Mouse (Mus musculus) right cerebral cortex, postnatal 36 days (tissue): ENCODE data around the gene Map3k20.

Experiments
- DNase-seq, 2 experiments: peaks; one replicate each; pipeline ENCODE4 v3.0.0; 2022; ENCODE audit warnings: low spot score in 2 of 2, mixed read lengths in 1 of 2

Map3k20 gene

DNA sequence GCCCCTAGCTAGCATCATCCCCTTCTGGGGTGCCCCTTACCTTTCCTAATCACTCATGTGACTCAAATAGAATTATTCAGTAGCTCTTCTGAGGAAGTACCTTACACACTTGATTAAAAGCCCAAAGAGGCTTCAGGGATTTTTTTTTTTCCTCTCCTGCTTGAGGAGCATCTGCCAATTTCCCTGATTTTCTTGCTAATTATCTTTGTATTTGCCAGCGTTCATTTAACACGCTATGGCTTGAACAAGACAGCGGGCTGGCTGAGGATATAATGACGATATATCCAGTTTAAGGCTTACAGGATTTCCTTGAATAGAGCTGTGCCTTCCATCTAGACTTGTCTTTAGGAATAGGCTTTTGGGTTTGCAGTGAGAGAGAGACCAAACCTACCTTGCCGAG lies 91.5 kb downstream of the Map3k20 start:
- DNase-seq = no peak

DNA sequence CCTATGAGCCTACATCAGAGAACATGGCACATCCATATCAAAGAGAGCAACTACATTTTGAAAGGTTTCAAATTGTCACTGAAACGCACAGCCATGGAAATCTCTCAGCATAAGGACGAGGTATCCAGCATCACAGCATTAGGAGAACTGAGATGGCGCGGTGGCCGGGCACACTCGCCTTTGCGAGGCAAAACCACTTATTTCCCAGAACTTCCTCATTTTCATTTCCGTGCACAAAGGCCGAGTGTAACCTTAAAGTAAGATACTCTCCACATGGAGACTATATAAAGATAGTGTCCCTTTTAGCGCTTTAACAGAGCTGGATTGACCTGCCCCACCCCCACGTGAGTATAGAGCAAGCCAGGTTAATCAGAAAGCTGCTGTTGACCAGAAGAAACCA lies 94.0 kb downstream of the Map3k20 start:
- no peak for DNase-seq

DNA sequence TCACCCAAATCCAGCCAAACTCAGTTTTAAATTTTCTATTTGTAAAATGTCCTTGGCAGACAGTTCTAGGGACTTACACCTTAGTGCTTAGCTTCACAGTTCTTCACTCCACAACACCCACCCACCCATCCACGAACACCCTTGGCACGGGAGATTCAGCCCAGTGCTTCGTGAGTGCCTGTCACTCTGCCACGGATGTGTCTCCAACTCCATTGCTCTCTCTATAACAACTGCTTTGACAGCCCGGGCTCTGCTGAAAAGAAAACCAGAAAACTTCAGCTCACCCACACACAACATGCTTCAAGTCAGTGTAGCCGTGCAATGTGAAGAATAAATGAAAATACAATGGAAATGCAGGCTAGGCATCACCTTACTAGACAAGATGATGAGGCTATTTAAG lies 97.2 kb downstream of the Map3k20 start:
- DNase-seq = peak; percentile 22 to 44

DNA sequence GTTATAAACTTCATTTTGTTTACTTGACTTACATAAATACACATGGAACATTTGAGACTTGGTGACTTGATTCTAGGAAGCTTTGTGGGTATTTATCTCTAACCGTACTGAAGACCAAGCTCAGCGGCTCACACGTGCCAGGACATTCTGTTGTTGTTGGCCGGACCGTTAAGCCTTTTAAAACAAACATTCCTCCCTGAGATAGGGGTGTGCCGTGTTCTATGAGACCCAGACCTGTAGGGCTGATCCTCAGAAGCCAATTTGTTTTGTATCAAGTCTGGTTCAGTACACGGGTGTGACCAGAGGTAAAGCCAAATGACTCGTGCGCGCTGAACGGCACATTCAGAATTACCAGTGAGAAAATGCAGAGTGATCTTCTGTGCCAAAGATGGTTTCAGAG lies 97.9 kb downstream of the Map3k20 start:
- DNase-seq = no peak

DNA sequence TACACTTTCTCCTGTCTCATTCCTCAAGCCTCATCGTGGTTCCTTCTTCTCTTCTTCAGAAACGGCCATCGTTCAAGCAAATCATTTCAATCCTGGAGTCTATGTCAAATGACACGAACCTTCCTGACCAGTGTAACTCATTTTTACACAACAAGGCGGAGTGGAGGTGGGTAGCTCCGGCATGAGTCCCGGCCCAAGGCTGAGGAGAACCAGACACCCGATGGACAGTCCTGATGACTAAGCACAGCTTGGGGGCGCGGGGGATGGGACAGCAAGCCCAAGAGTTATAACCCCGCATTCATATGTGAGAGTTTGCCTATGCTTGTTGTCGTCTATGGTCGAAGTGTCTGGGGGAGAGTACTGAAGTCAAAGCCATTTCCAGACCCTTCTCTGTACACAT lies 104.0 kb downstream of the Map3k20 start:
- no peak for DNase-seq

DNA sequence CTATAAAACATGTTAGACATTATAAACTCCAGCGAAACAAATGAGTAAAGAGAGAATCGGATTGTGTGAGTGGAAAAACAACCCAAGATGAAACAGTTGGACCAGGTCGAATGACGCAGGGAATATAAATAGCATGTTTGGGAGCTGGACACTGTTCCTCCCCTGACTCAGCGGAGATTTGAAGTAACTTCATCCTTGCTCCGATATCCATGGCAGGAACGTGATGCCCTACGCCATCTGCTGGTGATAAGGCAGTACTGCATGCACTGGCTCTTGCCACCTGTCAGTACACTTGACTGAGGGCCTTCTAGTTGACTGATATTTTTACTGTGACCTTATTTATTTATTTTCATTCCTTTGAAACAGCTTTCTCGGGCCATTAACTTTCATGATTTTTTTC lies 104.5 kb downstream of the Map3k20 start:
- DNase-seq = peak; percentile 62 to 69

DNA sequence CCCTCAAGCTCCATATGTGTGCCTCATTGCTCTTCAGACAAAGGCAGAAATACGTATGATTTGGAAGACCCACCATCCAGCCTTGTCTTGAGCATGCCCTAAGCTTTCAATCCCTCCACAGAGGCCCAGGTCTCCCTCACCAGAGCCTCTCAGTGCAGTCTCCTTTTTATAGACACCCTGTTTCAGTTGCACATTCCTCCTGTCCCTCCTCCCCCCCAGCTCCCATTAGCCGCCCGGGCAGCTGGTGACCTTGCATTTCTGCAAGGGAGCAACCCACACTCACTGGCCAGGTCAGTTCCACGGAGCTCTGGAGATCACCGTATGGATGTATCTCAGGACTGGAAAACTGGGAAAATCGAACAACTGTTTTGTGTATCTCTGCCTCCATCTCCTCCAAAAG lies 105.0 kb downstream of the Map3k20 start:
- DNase-seq = no peak

DNA sequence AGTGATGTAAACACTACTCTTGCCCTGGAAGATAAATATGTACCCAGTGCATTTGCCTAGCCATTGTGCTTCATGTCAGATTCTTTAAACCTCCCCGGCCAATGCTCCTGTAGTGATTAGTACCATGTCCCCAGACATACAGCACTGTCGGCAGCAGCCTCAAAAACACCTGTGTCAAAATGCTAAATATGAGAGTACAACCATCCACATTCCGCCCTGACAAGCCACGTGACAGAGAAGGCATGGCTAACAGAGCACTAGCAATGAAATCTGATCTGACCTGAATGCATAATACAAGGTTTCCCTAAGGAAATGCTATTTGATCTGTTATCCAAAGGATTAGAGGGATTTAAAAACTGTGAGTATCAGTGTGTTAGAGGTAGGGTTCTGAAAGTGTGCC lies 105.6 kb downstream of the Map3k20 start:
- DNase-seq = no peak

DNA sequence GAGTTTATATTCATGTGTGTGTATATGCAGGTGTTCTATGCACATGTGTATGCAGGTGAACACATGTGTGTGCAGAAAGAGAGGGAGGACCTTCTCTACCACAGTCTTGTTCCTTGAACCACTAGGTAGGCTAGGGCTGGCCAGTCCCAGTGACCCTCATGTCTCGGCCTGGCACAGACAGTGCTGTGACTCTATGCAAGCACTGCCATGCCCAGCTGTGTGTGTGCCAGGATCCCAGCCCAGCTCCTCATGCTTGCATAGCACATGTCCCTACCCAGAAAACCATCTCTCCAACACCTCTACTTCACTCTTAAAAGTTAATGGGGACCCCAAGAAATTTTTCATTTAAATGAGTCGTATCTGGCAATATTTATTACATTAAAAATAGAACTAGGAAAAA lies 106.3 kb downstream of the Map3k20 start:
- no peak for DNase-seq

DNA sequence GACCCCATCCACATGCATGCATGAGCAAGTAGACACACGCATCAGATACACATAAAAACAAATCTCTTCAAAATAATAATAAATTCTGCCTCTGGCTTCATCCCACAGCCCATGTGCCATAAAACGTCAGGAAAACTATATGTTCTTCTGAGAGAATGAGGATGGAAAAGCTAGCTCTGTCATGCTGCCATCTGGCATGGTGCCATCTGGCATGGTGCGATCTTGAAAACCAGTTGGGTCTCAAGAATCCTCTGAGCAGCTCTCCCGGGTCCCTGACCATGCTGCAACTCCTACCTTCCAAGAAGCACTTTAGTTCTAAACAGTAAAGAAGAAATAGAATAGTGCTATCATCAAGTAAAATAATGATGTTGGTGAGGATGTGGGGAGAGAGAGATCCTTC lies 106.9 kb downstream of the Map3k20 start:
- DNase-seq = no peak

DNA sequence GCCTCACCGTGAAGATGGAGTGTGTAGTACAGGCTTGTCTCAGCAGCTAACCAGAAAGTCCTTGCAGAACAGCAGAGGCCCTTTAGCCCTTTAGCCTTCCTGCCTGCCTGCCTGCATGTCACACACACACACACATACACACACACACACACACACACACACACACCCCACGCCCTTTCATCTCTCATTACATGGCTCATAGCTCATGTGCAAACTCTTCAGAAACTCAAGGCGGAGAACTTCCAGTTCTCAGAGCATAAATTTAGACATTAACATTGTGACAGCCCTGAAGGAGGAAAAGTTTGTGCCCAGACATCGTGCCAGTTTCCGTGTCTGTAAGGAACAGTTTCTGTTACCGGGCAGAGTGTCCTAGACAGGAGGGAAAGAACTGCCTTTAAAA lies 111.5 kb downstream of the Map3k20 start:
- no peak for DNase-seq

DNA sequence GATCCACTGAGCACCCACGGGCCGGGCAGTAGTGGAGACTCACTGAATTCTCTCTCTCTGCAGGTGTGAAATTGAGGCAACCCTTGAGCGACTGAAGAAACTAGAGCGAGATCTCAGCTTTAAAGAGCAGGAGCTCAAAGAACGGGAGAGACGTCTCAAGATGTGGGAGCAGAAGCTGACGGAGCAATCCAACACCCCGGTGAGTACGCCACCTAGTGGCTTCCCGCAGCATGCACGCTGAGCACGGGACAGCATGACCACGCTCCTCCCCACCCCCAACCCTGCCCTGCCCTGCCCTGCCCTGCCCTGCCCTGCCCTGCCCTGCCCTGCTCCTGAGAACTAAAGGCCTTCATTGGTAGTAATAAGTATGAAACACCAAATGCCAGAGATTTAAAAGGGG lies 112.8 kb downstream of the Map3k20 start:
- DNase-seq = no peak

DNA sequence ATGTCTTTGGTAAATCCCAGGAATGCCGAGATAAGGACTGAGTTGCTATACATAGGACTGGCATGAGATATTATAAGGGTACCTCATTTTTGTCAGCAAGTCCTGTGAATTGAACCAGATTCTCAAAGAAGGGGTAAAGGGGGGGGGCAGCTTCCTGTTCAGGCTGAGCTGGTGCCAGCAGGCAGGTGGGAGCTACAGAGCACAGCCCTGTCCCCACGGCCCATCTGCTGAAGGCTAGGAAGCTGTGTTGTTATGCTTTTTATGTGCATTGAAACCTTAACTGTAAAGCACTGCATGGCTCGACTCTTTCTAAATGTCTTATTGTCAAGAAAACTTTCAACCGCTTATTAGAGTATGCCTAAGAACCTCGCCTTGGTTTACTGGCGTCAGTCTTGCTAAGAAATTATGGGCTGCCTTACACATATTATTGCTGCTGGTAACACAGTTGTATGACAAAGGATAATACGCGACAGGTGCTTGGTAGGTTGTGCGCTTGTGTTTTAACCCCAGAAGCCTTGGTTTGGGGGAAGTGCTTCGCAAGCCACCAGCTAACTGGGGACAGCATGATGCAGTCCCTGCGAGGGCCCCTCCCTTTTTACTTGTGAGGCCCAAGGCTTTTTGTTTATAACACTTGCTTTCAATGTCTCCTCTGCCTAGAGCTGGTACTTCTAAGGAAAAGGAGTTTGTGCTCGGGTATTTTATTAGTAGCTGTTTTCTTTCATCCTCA lies 114.2 kb downstream of the Map3k20 start:
- no peak for DNase-seq

DNA sequence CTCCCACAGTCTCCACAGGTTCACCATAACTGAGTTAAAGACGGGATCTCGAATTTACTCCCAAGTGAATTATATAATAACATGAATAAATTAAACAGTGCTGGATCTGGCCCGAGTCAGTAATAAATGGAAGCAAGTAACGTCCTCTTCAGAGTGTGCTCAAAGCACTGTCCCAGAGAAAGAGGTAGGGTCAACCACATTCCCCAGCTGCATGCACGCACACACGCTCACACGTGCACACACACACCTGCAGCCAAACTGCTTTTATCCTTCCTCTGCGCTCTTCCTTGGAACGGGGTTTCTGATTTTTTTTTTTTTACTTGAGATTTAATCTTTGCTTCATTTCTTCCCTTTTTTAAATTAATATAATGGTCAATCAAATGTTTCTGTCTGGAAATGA lies 115.9 kb downstream of the Map3k20 start:
- DNase-seq = no peak

DNA sequence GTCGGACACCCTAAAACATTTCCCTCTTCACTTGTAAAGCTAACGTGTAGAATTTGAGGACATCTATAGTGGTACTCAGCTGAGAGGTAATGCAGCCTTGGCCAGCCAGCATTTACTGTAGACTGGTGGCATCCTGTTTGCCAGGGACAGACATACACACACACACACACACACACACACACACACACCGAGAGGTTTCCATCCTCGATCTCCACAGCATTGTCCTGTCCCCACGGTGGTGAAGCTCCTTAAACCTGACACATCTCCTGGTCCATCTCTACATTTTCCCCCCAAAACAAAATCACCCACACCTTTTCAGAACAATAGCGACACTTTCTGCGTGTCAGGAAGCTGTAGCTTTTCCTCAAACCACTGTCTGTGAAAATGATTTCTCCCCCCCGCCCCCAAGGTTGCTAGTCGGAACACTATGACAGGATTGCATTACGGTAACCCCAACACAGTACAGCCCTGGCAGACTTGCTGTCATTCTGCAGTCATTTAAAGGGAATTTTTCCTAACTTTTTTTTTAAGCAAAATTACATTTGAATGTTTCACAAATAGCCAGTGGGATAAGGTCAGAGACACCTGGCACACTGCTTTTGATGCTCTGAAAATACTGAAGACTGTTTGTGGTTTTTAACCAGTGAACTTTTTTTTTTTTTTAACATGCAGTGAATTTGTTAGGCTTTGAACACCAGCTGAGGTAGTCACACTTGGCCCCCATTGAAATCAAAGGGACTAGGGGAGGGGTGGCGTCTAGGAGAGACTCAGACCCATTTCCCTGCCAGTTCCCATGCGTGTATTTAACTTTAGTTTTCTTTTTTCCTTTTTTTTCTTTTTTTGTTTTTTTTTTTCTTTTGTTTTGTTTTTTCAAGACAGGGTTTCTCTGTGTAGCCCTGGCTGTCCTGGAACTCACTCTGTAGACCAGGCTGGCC lies 120.5 kb downstream of the Map3k20 start:
- DNase-seq = no peak

DNA sequence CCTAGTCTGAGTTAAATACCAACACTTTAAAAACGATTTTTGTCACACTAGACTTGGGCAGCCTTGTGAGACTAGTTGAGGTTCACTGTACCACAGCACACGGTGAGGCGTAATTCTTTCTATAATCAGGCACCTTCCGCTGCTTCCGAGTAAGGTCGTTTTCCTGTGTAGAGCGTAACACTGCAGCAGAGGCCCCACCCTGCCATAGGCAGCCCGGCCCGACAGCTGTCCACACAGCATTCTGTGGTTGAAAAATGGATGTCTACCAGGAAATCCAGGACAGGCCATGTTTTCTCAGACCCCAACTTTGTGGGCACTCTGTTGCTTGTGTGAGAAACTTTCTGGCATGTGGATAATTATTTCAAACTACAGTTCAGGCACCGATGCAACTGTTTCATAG lies 121.3 kb downstream of the Map3k20 start:
- no peak for DNase-seq

DNA sequence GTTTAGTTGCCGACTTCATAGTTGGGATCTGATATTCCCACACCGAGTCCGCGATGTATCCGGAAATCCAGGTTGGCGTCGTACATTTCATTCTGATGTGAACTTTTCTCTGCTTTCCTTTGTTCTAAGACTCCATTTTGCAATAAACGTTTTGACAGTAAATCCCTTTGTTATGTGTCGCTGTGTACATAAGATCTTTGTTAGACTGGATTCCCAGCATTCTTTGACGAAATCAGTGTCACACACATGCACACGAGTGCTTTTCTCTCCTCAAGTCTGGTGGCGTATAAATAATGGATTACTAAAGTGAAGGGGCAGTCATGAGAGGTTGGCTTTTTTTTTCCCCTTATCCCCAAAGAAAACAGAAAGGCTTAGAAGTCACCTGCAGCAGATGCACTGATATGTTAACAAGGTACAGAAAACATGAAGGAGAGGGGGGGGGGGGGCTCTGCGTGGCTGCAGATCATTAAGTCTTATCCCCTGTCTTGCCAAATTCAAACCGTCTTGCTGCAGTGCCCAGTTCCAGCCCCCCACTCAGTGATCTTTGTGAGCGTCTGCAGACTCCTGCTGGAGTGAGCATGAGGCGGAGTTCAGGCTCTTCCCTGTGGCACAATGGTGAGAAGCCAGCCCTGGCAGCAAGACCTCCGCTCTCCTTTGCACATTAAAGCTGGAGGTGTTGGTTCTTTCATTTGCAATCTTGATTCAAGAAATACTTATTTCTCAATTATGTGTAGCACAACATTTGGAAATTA lies 122.1 kb downstream of the Map3k20 start:
- no peak for DNase-seq

DNA sequence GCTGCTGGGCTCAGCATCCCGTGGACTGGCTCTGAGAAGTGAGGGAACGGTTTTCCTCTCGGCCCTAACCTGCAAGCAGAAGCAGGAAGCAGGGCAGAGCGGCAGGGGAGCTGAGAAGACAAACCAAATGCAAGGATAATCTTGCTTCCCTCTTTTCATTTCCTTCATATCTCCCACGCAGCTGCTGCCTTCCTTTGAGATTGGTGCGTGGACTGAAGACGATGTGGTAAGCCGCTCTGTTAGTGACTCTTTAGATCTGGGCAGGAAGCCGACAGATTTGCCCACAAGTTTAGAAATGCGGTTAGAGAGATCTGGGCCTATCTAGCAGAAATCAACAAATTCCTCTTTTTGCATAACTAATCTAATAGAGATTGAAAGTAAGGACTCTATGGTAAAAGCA lies 124.5 kb downstream of the Map3k20 start:
- peak in 1 of 2 experiments; percentile 21 for DNase-seq

DNA sequence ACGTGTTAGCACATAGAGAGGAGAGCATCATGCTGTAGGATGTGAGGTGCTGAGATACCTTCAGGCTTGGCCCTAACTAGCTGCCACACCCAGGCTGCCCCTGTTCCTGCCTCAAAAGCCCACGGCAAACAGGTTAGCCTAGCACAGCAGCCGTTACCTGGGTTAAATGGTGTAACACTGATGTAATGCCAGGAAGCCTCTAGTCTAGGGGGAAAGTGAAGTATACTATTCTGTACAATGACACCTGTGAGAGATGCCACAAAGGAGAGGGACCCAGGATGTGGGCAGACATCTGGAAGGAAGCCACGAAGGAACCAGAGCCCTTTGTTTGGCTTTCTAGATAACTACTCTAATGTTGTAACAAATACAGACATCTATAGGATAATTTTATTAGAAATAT lies 126.8 kb downstream of the Map3k20 start:
- no peak for DNase-seq

DNA sequence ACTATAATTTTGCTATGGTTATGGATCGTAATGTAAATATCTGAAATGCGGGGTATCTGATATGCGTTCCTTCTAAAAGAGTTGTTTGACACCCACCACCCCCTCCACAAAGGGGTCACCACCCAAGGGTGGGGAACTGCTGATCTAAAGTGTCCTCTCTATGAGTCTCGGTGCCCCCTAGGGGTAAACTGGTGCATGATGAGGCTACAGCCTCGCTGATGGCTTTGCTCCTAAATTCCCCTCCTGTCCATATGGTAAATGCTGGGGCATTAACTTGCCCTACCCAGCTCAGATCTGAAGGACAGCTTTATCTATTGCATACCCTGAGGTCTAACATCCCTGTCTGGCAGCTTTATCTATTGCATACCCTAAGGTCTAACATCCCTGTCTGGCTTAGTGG lies 130.0 kb downstream of the Map3k20 start:
- DNase-seq = no peak

DNA sequence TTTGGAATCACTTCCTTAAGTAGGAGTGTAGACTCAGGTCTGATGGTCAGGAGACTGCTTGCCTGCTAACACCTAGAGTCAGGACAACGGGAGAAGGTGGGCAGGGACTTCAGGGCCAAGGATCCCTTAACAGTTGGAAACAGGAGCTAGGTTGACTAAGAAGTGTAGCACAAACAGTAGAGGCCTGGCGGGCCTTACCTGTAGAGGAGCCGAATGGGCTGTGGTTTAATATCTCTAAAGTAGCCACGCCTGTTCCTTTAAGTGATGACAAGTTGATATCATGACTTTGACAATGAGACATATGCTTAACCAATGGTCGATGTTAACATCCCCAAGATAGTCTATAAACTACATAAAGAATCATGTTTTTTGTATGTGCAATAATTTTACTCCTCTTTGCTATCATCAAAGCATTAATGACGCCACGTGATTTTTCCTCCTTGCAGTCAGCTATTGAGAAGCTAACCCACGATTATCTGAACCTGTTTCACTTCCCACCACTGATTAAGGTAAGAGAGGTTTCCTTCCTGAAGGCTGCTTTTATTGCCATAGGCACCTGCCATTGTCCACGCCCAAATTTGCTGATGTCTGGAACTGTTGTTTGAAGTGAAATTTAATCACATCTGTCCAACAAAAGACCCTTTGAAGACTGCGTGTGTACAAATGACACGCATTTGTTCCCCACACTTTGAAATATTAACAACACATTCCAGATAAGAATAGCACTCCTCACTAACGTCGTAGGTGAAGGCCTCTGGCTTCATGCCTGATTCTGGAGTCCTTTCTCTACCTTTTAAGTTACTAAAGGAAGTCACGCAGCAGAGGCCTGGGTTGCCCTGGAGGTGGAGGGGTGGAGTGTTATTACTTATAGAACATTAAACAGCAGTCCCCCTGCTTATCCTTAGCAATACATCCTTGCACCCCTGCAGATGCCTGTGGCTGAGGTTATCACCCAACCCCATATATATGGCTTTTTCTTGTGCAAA lies 131.0 kb downstream of the Map3k20 start:
- DNase-seq = no peak
